Mouse (Mus musculus): Measurements from ENCODE around the gene Gtf2e1.
A peak's percentile ranks its signal among the peaks of the same experiment; 100 is the strongest.

Gtf2e1 gene

GRCm38 (mm10) chr16:37539611-37540580, at the start of gene Gtf2e1, which contains the start of gene Rabl3:
Gtf2e1 (minus strand) TSS chr16:37539789.
Rabl3 (plus strand) TSS chr16:37539885.
- DNase-seq (ENCODE audit: low spot score): peak; percentile 98

- DNase-seq (ENCODE audit: low spot score): no peak
Measured at GRCm38 (mm10) chr16:37585129-37585563, 45.6 kb upstream of the Gtf2e1 start.

- DNase-seq (ENCODE audit: low spot score): no peak
Measured at GRCm38 (mm10) chr16:37584218-37585035, 44.8 kb upstream of the Gtf2e1 start.

GRCm38 (mm10) chr16:37583801-37584200, 44.2 kb upstream of the Gtf2e1 start:
- no peak for DNase-seq (ENCODE audit: low spot score)

GRCm38 (mm10) chr16:37583306-37583705, 43.7 kb upstream of the Gtf2e1 start:
- DNase-seq (ENCODE audit: low spot score): no peak

- no peak for DNase-seq (ENCODE audit: low spot score)
Measured at GRCm38 (mm10) chr16:37581901-37582300, 42.3 kb upstream of the Gtf2e1 start.

- DNase-seq (ENCODE audit: low spot score): no peak
Measured at GRCm38 (mm10) chr16:37580651-37581050, 41.1 kb upstream of the Gtf2e1 start.

GRCm38 (mm10) chr16:37579994-37580393, 40.4 kb upstream of the Gtf2e1 start, which contains the start of gene Hgd:
Hgd (plus strand) TSS chr16:37580153.
- DNase-seq (ENCODE audit: low spot score): no peak

GRCm38 (mm10) chr16:37579591-37579990, 40.0 kb upstream of the Gtf2e1 start:
- no peak for DNase-seq (ENCODE audit: low spot score)

- no peak for DNase-seq (ENCODE audit: low spot score)
Measured at GRCm38 (mm10) chr16:37575325-37575724, 35.7 kb upstream of the Gtf2e1 start.

GRCm38 (mm10) chr16:37573061-37573460, 33.5 kb upstream of the Gtf2e1 start:
- no peak for DNase-seq (ENCODE audit: low spot score)

GRCm38 (mm10) chr16:37572117-37572754, 32.6 kb upstream of the Gtf2e1 start:
- no peak for DNase-seq (ENCODE audit: low spot score)

- DNase-seq (ENCODE audit: low spot score): no peak
Measured at GRCm38 (mm10) chr16:37571554-37571953, 32.0 kb upstream of the Gtf2e1 start.

- no peak for DNase-seq (ENCODE audit: low spot score)
Measured at GRCm38 (mm10) chr16:37567113-37568050, 27.8 kb upstream of the Gtf2e1 start.

GRCm38 (mm10) chr16:37566107-37566506, 26.5 kb upstream of the Gtf2e1 start:
- no peak for DNase-seq (ENCODE audit: low spot score)

- no peak for DNase-seq (ENCODE audit: low spot score)
Measured at GRCm38 (mm10) chr16:37565117-37565516, 25.5 kb upstream of the Gtf2e1 start.

GRCm38 (mm10) chr16:37562961-37563360, 23.4 kb upstream of the Gtf2e1 start:
- DNase-seq (ENCODE audit: low spot score): no peak

- no peak for DNase-seq (ENCODE audit: low spot score)
Measured at GRCm38 (mm10) chr16:37562414-37562813, 22.8 kb upstream of the Gtf2e1 start.

- DNase-seq (ENCODE audit: low spot score): no peak
Measured at GRCm38 (mm10) chr16:37552824-37553223, 13.2 kb upstream of the Gtf2e1 start.

GRCm38 (mm10) chr16:37550981-37551380, 11.4 kb upstream of the Gtf2e1 start:
- DNase-seq (ENCODE audit: low spot score): no peak

- DNase-seq (ENCODE audit: low spot score): no peak
Measured at GRCm38 (mm10) chr16:37550266-37550665, 10.7 kb upstream of the Gtf2e1 start.
